Mouse (Mus musculus) kidney, adult 8-10 months (tissue): ENCODE measurements around the gene Cd109.
A peak's percentile ranks its signal among the peaks of the same experiment; 100 is the strongest.

ENCODE experiments used
- DNase-seq, 2 experiments: peaks; one replicate each; pipeline ENCODE4 v3.0.0; 2022

The Cd109 gene

DNA sequence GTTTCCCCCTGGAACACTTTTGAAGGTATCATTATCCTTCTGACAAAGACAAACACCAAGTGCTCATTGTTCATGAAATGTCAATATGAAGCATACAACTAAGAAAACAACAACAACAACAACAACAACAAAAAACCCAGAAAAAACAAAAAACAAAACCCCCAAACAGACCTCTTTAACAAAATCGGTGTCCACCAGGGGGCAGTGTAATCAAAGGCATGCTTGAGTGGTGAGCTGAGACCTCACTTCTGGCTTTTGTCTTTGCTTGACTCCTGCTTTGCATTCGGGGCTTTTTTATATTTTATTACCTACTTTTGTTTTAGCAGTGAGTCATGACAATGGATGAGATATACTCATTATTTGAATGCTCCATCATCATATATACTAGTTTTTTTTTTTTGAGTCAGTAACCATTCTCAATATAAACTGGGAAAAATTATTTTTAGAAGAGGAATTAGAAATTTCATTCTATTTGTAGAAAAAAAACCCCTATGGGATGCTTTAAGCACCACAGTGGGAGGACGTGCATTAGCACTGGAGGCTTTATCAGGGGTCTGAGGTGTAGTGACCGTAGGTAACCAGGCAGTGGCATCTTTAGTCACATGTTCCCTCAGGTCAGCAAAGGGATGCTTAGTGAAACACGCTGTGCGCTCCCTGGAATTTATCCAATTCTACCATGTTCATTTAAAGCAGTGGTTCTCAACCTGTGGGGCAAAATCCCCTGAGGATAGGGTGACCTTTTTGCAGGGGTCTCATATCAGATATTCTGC, 30.8 kb downstream of the Cd109 start:
- peak in 1 of 2 experiments; percentile 32 for DNase-seq

DNA sequence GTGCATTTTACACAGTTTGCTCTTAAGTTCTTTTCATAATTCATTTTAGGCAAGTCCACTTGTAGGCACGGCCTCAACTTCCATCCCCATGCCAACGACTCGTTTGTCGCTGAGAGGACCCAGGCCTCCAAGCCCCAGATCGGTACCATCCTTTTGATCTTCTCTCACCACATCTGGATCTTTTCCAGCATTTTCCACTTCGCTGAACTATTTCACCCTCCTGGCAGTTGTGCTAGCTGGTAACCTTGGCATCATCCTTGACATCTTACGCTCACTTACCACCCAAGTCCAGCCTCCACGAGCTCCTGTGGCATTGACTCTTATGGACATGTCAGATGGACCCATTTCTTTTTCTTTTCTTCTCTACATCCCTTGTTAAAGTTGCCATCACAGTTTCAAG, 33.3 kb downstream of the Cd109 start:
- peak in 1 of 2 experiments; percentile 1 for DNase-seq

DNA sequence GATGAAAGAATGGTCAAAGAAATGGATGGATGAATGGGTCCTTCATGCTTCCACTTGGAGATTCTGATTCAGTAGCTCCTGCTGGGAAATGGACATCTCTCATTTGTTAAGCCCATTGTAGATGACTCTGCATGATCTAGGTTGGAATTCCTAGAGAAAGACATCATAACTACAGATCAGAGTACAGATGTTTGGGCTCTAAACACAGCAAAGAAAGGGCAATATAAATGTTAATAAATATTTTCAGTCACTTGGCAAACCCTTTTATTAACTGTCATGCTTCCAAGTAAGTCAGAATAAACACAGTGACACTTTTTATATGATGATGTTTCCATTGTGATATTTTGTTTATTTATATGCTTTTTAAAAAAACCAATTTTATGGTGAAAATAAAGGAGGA, 34.1 kb downstream of the Cd109 start:
- no peak for DNase-seq

DNA sequence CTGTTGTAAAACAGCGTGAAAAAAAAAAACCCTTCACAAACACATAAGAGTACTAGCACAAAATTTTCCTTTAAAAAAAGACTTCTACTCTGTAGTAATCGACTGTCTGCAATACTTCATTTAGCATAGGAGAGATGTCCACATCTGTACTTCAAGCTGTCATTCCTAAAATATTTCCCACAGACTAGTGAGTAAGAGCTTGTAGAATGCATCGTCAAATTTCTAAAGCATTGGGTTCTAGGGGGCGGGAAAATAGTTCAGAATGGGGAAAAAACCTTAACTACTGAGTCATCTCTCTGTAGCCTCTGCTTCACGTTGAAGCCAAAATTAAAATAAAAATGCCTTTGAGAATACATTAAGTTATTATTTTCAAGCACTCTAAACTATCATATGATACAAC, 42.2 kb downstream of the Cd109 start:
- DNase-seq: no peak

DNA sequence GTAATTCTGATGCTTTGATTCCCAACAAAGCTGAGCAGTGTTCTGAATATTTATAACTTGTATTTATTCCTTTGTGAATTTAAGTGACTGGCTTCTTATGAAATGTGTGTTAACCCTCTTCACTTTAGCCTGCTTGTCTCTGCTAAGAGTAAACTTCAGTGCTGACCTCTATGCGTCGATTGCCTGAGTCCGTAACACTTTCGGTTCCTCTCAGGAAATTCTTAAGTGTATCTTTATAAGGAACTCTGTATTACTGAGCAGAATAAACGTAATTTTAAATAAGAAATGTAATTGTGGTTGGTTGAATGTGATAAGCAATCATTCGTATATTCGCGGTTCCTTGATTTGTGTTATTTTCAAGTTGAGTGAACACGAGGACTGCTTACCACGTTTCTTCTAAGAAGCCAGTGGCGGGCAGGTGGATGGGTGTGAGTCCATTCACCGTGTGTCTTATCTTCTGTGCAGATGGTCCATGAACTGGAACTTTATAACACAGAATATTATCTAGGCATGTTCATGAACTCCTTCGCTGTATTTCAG, 56.2 kb downstream of the Cd109 start:
- no peak for DNase-seq

DNA sequence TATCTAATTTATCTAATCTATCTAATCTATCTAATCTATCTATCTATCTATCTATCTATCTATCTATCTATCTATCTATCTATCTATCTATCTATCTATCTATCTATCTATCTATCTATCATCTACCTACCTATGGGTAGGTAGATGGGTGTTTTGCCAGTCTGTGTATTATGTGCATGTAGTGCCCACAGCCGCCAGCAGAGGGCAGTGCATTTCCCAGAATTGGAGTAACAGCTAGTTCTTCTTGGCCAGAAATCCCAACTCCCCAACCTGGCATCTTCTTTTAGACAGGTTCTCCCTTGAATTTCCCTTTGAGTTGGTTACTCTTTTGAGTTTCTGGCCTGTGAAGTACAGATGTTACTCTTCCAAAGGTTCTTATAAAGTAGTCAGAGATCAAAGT, 85.3 kb downstream of the Cd109 start:
- peak; percentile 23 to 74 for DNase-seq

DNA sequence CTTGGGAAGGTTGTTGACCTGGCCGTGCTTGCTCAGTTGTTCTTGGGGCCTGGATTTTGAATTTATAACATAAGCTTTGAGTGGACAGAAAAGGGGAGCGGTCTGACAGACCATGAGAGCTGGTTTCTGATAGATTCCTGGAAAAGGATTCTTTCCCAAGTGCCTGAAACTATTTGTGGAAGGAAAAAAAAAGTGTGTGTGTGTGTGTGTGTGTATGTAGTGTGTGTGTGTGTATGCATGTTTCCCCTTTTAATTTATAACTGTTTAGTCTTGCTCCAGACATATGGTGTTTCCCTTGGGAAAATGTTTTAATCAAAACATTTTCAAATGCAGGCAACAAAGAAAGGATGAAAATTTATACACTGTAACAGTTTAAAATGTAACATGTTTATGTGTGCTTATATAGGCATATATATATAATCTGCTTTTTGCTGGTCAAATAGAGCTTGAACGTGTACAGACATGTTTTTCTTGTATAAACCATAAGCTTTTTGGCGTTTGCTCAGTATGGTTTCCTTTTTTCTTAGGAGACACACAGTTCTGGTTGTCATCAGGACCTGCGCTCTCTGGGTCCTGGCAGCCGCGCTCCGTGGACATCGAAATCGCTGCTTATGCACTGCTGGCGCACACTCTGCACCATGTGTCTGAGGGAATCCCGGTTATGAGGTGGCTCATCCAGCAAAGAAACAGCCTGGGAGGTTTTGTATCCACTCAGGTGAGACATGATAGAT, 87.3 kb downstream of the Cd109 start:
- DNase-seq: no peak

DNA sequence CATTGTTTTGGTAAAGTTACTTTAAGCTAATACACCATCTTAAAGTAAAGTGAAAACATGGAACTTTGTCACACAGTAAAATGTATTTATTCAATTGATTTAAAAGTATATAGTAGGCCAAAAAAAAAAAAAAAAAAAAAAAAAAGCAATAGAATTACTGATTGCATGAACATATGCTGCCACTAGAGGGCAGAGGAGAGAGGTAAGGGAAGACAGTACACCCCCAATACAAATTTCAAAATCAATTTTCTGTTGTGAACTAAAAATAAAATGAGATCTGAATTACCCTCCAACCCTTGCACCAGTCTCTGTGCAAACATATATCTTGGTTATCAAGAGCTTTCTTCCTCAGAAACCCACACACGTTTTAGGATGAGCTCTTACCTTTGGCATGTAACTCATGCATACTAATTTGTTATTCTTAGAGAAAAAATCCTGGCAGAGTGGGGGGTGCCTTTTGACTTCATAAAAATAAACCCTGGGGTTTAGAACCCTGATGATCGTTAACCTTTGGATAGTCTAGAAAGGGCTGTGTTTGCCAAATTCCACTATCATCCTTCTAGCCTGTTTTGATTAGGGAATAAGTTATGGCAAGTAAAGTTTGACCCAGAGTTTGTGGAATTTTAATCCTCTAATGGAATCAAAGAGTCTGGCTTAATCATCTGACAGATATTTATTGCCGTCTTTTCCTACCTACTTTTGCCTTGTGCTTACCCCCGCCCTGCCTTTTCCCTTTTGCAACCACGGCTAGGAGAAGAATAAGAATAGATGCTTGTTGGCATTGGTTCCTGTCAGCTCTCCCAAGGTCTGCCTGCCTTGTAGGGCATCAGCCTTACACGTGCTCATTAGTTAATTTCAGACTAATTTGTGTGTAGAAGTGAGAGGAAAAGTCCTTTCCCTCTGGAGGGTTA, 105.8 kb downstream of the Cd109 start:
- DNase-seq: peak; percentile 1 to 5

DNA sequence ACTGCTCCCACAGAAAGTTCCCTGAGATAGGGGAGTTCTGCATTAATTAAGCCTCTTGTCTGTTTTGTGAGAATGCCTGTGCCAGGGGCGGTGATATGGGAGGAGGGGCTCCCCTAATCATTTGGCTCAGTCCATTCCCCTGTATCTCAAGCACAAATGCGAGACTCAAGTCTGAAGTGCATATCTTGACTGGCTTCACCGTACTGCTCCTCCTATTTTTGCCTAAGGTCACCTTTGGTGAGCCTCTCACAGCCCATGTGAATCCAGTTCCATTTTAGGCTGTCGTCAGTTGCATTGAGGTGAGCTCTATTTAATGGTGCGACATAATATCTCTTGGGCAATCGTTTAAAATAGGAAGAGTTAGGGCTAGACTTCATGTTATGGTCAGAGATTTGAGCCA, 116.6 kb downstream of the Cd109 start:
- DNase-seq: no peak

DNA sequence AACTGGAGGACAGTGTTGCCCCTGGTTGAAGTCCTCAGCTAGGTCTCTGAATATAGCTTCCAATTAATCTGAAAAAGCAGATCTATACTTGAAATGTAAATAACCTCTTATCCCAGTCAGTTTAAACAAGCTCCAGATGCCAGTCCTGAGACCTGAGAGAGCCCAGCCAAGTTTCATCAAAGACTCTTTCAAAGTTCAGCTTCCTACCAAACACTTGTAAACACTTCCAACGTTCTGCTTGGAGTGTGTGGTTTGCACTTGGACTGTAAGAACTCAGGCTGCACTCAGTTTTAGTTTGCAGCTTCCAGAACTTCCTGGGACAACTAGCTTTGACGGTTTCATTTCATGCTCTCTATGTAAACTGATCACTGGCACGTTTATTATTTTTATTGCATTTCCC, 120.2 kb downstream of the Cd109 start:
- no peak for DNase-seq

DNA sequence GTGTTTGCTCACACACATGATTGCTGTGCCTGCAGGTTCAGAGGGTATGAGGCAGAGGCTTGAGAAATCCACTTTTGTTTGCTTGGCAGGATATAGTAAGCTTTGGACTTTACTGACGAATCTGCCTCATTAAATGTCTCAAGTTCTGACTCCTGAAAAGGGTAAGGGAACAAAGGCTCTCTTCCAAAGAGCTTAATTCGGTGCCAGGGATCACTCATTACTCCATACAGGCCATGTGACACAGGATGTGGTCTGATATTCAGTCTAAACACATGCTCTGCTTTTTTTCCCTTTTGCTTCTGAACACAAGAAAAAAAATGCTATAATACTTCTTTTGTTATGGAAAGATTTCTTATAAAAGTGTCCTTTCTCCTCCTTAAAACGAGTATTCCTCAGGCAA, 126.7 kb downstream of the Cd109 start:
- peak; percentile 1 to 5 for DNase-seq

DNA sequence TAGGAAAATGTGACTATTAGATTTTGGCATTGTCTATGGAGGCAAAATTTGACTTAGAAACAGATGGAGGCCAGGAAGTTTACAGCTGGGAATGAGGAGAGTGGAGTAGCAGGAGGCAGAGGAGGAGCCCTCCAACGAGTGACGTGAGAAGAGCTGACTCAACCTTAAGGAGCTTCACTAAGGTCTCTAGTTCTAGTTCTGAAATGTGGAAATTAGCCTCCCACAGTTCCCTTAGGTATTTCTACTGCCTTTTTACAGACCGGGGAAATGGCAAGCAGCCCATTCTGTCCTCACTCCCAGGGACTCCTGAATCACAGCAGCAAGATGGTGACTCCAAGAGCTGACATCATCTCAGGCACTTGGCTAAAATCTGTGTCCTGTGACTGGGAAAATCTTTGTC, 134.9 kb downstream of the Cd109 start:
- no peak for DNase-seq
